Mouse (Mus musculus) v-Abl transformed pro-B cells (cell line): Measurements from ENCODE around the gene Lrch1.

ENCODE experiments used
- in situ Hi-C, 2 experiments: fragments of 400-800 bp; cut with MboI; formaldehyde crosslinking; loops; one replicate each; pipeline ENCODE4 v1.15.1; 2025; ENCODE audit not compliant: unreplicated experiment in 2 of 2

Lrch1 gene

GRCm38 (mm10) chr14:74948426-74949240 lies 957 bp upstream of the Lrch1 start:
- in situ Hi-C loops = loop anchor here in 1 of 2 experiments (5.0 to 10.0 kb wide), 3 partner anchors 41 to 176 kb away; no protein-coding TSS in a partner anchor

- in situ Hi-C loops = loop anchor here in 1 of 2 experiments (5.0 to 10.0 kb wide), 3 partner anchors 41 to 176 kb away; no protein-coding TSS in a partner anchor
Measured at GRCm38 (mm10) chr14:74948014-74948396, 329 bp upstream of the Lrch1 start.

DNA sequence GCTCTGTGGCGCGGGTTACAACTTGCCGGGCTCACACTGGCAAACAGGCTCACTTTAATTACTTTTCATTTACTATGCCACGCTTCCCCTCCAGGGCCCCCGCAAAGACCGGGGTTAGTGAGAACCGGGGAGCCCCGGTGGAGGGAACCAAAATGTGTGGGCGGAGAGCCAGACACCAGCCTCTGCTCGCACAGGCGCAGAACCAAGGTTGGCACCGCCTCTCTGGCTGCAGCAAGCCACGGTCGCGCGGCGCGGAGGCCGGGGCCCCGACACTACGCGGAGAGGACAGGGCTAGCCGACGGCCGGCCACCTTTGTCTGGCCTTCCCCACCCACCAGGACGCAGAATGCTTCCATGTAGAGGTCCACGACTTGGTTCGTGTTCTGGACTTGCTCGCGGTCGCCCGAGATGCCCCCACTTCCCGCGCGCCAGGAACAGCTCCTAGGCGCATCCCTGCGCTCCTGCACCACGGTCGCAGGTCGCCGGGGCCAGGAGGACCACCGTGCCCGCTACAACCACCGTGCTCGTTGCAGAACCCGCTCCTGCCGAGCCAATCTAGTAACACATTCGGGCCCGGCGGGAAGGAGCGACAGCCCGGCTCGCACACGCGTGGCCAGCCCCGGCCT lies 813 bp downstream of the Lrch1 start:
- in situ Hi-C loops = loop anchor here in 1 of 2 experiments (5.0 to 10.0 kb wide), 3 partner anchors 40 to 175 kb away; no protein-coding TSS in a partner anchor

DNA sequence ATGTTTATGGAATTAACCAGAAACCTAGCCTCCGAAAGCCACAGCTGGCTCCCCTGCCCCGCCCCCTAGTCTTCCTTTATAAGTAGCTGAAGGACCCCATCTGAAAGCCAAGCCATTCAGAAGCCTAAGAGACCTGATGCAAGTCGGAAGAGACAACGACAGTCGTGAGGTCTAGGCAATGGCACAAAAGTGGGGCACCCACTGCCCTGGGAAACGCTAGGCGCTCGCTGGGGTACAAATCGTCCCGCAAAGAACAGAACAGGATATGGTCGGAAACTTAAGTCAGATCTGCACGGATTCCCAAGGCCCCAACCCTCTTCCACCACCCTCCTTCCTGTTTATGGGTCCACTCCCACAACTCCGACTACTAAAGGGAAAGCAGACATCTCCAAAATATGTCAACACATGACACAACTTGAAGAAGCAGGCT lies 1.3 kb downstream of the Lrch1 start:
- in situ Hi-C loops = loop anchor here in 1 of 2 experiments (5.0 to 10.0 kb wide), 3 partner anchors 39 to 174 kb away; no protein-coding TSS in a partner anchor

GRCm38 (mm10) chr14:74945266-74946215 lies 2.1 kb downstream of the Lrch1 start:
- in situ Hi-C loops = loop anchor here in 1 of 2 experiments (5.0 to 10.0 kb wide), 3 partner anchors 38 to 173 kb away; no protein-coding TSS in a partner anchor

GRCm38 (mm10) chr14:74944128-74944755 lies 3.4 kb downstream of the Lrch1 start:
- in situ Hi-C loops = loop anchor here in 1 of 2 experiments (10.0 kb wide), 1 partner anchor 99 kb away; no protein-coding TSS in a partner anchor

GRCm38 (mm10) chr14:74943581-74944117 lies 4.0 kb downstream of the Lrch1 start:
- in situ Hi-C loops = loop anchor here in 1 of 2 experiments (10.0 kb wide), 1 partner anchor 99 kb away; no protein-coding TSS in a partner anchor

- in situ Hi-C loops = loop anchor here in 1 of 2 experiments (10.0 kb wide), 1 partner anchor 98 kb away; no protein-coding TSS in a partner anchor
Measured at GRCm38 (mm10) chr14:74943024-74943423, 4.7 kb downstream of the Lrch1 start.

DNA sequence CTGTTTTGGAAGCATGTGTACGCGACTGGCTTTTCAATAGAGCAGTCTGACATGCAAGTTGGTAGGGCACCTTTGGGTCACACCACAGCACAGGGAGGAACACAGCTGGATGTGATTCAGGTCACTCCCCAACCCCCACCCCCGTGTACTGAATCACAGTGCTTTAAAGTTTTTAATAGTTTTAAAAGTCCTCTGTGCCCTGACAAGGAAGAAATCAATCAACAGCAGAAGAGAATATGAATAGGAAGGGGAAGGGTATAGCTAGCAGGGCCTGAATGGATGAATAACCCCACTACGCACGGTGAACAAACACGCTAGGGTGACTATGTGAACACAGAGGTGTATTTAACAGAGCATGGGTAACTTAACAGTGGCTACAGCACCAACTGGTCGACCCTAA lies 6.1 kb downstream of the Lrch1 start:
- in situ Hi-C loops = loop anchor here in 1 of 2 experiments (10.0 kb wide), 1 partner anchor 97 kb away; no protein-coding TSS in a partner anchor

GRCm38 (mm10) chr14:74940741-74941140 lies 6.9 kb downstream of the Lrch1 start:
- in situ Hi-C loops = loop anchor here in 1 of 2 experiments (10.0 kb wide), 1 partner anchor 96 kb away; no protein-coding TSS in a partner anchor

DNA sequence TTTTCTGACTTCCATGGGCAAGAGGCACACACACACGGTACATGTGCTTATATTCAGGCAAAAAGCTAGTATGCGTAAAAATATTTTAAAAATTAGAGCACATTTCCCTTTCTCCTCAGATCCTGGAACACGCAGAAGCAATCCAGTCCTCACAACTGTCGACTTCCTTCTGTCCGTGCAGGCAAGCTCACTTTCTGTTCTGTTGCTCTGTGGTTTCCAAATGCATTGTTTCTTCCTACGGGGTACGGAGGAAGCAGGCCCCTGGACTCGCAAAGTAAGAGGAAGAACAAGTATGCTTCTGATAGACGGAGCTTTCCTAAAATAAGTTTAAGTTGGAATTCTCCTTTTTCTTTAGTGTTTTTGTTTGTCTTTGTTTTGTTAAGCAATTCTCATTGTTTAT lies 8.3 kb downstream of the Lrch1 start:
- in situ Hi-C loops = no loop called here

- in situ Hi-C loops = no loop called here
Measured at GRCm38 (mm10) chr14:74938896-74939295, 8.8 kb downstream of the Lrch1 start.

GRCm38 (mm10) chr14:74936557-74937261 lies 11.0 kb downstream of the Lrch1 start:
- in situ Hi-C loops = no loop called here

DNA sequence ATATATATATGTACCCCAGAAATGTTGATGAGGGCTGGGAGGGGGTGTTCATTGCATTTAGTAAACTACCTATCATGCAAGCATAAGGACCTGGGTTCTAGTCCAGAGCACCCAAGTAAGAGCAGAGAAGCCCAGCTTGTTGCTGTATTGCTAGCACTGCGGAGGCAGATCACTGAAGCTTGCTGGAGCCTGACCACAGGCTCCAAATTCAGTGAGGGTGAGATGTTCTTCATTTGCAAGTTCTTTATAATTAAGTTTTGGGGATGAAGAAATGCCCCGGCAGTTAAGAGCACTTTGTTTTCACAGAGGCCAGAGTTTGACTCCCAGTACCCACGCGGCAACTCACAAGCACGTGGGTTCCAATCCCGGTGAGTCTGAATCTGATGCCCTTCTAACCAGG lies 12.6 kb downstream of the Lrch1 start:
- in situ Hi-C loops = no loop called here

DNA sequence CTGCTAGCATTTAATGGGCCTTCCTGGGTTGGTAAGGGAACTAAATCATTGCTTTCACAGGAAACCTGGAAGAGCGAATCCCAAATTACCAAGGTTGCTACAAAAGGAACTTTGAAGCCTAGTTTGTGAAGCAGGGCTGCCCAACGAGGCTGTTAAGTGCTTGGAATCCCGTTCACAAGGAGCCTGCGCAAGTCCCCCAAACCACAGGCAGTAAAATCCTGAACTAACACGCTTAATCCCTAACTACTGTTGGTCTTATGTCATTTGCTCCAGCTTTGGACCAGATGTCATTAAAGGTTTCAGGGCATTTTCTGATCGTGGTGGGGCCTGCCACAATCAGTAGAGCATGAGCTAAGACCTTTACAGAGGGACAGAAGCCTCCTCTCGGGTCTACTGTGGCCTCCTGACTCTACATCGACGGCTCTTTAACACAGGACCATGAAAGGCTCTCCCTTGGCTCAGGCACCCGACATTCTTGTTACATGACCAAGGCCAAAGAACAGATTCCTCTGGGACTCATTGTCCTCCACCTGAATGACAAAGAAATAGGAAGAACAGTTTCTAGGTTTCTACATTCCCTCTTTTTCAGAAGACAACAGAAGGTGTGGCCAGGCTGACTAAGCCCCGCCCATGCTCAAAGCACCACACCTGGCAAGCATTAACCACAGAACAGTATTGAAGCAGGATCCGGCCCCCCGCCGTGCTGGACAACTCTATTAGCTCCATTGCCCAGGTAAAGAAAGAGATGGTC lies 13.5 kb downstream of the Lrch1 start:
- in situ Hi-C loops = no loop called here

GRCm38 (mm10) chr14:74929739-74930138 lies 17.9 kb downstream of the Lrch1 start:
- in situ Hi-C loops = no loop called here

- in situ Hi-C loops = no loop called here
Measured at GRCm38 (mm10) chr14:74928809-74929432, 18.8 kb downstream of the Lrch1 start.
